Mouse (Mus musculus) liver, embryonic 16.5 days (tissue): ENCODE data around the gene Prmt3. TPM values are rescaled to one million over a fixed set of nuclear protein-coding genes. Genes with fewer than 3 reads are reported as not detected.

ENCODE experiments used
- ATAC-seq: fragments of 200-750 bp; cut with Nextera tagmentation; 2 replicates; pipeline ENCODE4 v1.8.0; 2017; ENCODE audit warnings: low read depth, mild to moderate bottlenecking, moderate number of reproducible peaks, moderate library complexity
- H3K27ac ChIP-seq: fragments of 300-500 bp; sonication (generic); 2 replicates; pipeline ENCODE4 v1.5.1; 2014; ENCODE audit warnings: mild to moderate bottlenecking, low read length
- H3K27me3 ChIP-seq: fragments of 300-500 bp; sonication (generic); 2 replicates; pipeline ENCODE4 v1.6.1; 2014; ENCODE audit warnings: low read depth, low read length, mixed read lengths; ENCODE audit not compliant: control insufficient read depth, insufficient read depth
- H3K36me3 ChIP-seq: fragments of 300-500 bp; sonication (generic); 2 replicates; pipeline ENCODE4 v1.6.1; 2014; ENCODE audit warnings: mild to moderate bottlenecking; ENCODE audit not compliant: control insufficient read depth, insufficient read depth
- H3K4me1 ChIP-seq: fragments of 300-500 bp; sonication (generic); 2 replicates; pipeline ENCODE4 v1.6.1; 2014; ENCODE audit warnings: low read depth, low read length, mixed read lengths; ENCODE audit not compliant: control insufficient read depth
- H3K4me2 ChIP-seq: fragments of 300-500 bp; sonication (generic); 2 replicates; pipeline ENCODE4 v1.6.1; 2014; ENCODE audit warnings: low read depth, low read length, mixed read lengths
- H3K4me3 ChIP-seq: fragments of 300-500 bp; sonication (generic); 2 replicates; pipeline ENCODE4 v1.5.1; 2014; ENCODE audit warnings: low read depth, mild to moderate bottlenecking, low read length
- H3K9ac ChIP-seq: fragments of 300-500 bp; sonication (generic); 2 replicates; pipeline ENCODE4 v1.6.1; 2014; ENCODE audit warnings: low read depth, low read length
- H3K9me3 ChIP-seq: fragments of 300-500 bp; sonication (generic); replicated peaks from 2 replicates; pipeline ENCODE4 v1.6.1; 2016; ENCODE audit warnings: low read length; ENCODE audit not compliant: control insufficient read depth
- WGBS: fragments of 180-500 bp; shearing (Covaris S2); extraction: QIAGEN DNeasy Blood & Tissue Kit; methylation state at CpG from one replicate; pipeline ENCODE4 v1.1.7; 2014; ENCODE audit not compliant: insufficient replicate concordance; 5-methylcytosine and 5-hydroxymethylcytosine counted together
- polyA plus RNA-seq: library from polyadenylated mRNA; unstranded; fragments of >200 nt; fragmentation: Nextera tagmentation; extraction: Ambion mirVana; gene quantifications from 2 replicates; pipeline ENCODE4 v1.2.1, GENCODE M21; 2015

Prmt3 gene
- polyA plus RNA-seq, 1 experiment from 2014 or later: 15.6 TPM

- Histone ChIP-seq H3K9ac (no peak overlapping the region), H3K36me3 (peaks cover 7% of the 10 kb centered on the region), H3K9me3 (no peaks in the 10 kb centered on the region), H3K4me2 (no peak overlapping the region), H3K27me3 (no peaks in the 10 kb centered on the region), H3K4me3 (no peak overlapping the region), H3K4me1 (no peaks in the 10 kb centered on the region), H3K27ac (no peak overlapping the region)
- WGBS: 83% methylated on average over 7 of the region's 7 CpGs
- no peak for ATAC-seq
Measured at GRCm38 (mm10) chr7:49785141-49785540, 7.0 kb downstream of the Prmt3 start.

DNA sequence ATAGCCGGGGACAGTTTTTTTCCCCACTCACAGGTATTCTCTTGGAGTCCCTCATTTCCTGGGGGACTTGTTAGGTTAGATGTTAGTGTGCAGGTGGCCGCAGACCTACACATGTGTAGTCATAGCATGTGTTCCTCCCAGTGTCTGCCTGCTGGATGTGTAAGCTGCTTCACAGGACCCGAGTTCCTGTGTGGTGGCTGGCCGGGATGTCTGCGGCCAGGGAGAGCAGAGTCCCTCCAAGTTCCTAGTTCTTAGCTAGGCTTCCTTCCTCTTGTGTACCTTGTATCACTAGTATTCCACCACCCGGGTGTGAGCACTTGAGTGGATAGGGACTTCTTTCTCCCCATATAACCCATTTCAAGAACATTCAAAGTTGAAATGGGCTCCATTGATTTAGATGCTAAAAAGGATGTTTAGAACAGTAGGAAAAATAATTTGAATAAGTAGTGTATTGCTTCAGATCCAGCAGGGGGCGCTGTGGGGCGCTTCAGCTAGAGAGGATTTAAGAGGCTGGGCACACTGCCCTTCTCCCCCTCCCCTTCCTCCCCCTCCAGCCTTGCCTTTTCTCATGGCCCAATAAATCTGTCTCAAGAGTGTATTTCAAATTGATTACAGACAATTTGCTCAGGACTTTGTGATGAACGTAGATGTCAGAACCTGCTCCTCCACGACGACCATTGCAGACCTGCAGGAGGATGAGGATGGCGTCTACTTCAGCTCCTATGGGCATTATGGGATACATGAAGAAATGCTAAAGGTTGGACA, 8.7 kb downstream of the Prmt3 start:
- 59% methylated on average over 12 of the region's 12 CpGs for WGBS
- no peak overlapping the region for H3K4me2 ChIP-seq
- no peak overlapping the region for H3K27ac ChIP-seq
- no peaks in the 10 kb centered on the region for H3K27me3 ChIP-seq
- no peaks in the 10 kb centered on the region for H3K4me1 ChIP-seq
- no peak for ATAC-seq
- H3K9me3 ChIP-seq: no peaks in the 10 kb centered on the region
- H3K9ac ChIP-seq: no peak overlapping the region
- no peak overlapping the region for H3K4me3 ChIP-seq
- H3K36me3 ChIP-seq: peaks cover 7% of the 10 kb centered on the region

DNA sequence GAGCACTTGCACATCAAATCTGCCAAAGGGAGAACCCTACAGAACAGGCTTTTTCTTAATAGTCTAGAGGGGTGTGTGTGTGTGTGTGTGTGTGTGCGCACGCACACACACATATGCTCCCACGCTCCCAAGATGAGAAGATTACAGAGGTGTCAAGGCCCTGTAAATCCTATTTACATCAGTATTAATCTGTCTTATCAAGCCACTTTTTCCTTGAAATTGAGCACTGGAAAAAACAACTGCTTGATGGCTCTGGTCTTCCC, 9.2 kb downstream of the Prmt3 start:
- WGBS: 85% methylated on average over 3 of the region's 3 CpGs
- Histone ChIP-seq H3K27ac (no peak overlapping the region), H3K36me3 (peaks cover 7% of the 10 kb centered on the region), H3K4me3 (no peak overlapping the region), H3K27me3 (no peaks in the 10 kb centered on the region), H3K9ac (no peak overlapping the region), H3K9me3 (no peaks in the 10 kb centered on the region), H3K4me1 (no peaks in the 10 kb centered on the region), H3K4me2 (no peak overlapping the region)
- ATAC-seq: no peak

GRCm38 (mm10) chr7:49794304-49794703, 16.2 kb downstream of the Prmt3 start:
- Histone ChIP-seq H3K4me3 (no peak overlapping the region), H3K9ac (no peak overlapping the region), H3K9me3 (no peaks in the 10 kb centered on the region), H3K4me2 (no peak overlapping the region), H3K36me3 (peaks cover 4% of the 10 kb centered on the region), H3K27ac (no peak overlapping the region), H3K4me1 (no peaks in the 10 kb centered on the region), H3K27me3 (no peaks in the 10 kb centered on the region)
- 66% methylated on average over 2 of the region's 2 CpGs for WGBS
- ATAC-seq: no peak

DNA sequence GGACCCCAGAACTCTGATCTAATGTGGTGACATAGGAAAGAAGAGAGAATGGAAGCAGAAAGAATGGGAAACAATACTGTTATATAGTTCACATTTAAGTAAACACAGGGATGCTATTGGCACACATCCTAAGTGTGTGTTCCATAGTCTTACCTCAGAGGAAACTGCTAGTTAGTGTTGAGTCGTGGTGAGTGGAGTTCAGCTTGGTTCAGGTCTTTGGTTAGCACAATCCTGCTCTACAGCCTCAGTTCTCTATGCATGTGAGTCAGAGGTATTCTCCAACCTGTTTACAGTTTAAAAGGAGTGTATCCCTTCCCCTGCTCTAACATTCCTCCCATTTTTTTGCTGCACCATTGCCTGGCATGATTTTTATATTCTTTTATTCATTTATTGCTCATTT, 19.0 kb downstream of the Prmt3 start:
- Histone ChIP-seq H3K36me3 (peaks cover 4% of the 10 kb centered on the region), H3K4me1 (no peaks in the 10 kb centered on the region), H3K27me3 (no peaks in the 10 kb centered on the region), H3K4me3 (no peak overlapping the region), H3K27ac (no peak overlapping the region), H3K4me2 (no peak overlapping the region), H3K9ac (no peak overlapping the region), H3K9me3 (no peaks in the 10 kb centered on the region)
- 43% methylated on average over 1 of the region's 1 CpGs for WGBS
- no peak for ATAC-seq

- peaks cover 4% of the 10 kb centered on the region for H3K4me1 ChIP-seq
- no peak for ATAC-seq
- H3K4me2 ChIP-seq: no peak overlapping the region
- no peak overlapping the region for H3K27ac ChIP-seq
- H3K9me3 ChIP-seq: no peaks in the 10 kb centered on the region
- 75% methylated on average over 6 of the region's 6 CpGs for WGBS
- peaks cover 7% of the 10 kb centered on the region for H3K36me3 ChIP-seq
- H3K9ac ChIP-seq: no peak overlapping the region
- no peaks in the 10 kb centered on the region for H3K27me3 ChIP-seq
- no peak overlapping the region for H3K4me3 ChIP-seq
Measured at GRCm38 (mm10) chr7:49803511-49803910, 25.4 kb downstream of the Prmt3 start.

DNA sequence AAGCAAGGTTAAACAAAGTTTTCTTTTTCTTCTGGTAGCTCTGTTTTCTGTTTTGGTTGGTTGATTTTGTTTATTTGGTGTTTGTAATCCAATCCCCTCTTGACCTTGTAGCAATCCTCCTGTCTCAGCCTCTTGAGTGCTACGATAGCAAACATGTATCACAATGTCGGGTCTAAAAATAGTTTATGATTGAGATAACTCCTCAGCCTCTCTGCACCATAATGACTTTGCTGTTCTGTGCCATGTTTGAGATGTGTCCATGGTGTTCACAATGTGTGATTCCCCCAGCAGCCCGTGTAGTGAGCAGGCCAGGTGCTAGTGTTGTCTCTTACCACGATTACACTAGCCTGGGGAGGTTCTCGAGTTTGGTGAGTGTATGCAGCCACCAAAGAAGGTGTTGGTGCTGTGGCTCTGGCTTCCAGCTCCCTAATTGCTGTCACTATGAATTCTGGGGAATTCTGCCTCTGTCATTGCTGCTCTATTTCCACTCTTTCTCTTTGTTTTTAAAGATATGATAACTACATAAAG, 26.6 kb downstream of the Prmt3 start:
- H3K9me3 ChIP-seq: no peaks in the 10 kb centered on the region
- no peaks in the 10 kb centered on the region for H3K27me3 ChIP-seq
- no peak for ATAC-seq
- peaks cover 4% of the 10 kb centered on the region for H3K4me1 ChIP-seq
- H3K36me3 ChIP-seq: peaks cover 9% of the 10 kb centered on the region
- WGBS: 30% methylated on average over 5 of the region's 5 CpGs
- H3K27ac ChIP-seq: no peak overlapping the region
- no peak overlapping the region for H3K4me3 ChIP-seq
- no peak overlapping the region for H3K4me2 ChIP-seq
- no peak overlapping the region for H3K9ac ChIP-seq

DNA sequence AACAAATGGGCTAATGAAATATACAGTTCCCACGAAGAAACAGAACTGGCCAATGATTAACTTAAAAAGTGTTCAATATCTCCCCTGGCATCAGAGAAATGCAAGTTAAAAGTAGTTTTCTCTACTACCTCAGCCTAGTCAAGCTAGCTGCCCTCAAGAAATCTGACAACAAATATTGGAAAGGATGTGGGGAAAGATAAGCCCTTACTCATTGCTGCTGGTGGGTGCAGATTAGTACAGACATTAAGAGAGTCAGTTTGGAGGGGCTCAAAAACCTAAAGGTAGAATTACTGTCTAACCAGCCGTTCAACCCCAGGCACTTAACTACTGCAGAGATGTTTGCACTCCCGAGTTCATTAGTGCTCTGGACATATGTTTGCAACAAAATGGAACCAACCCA, 27.5 kb downstream of the Prmt3 start:
- Histone ChIP-seq H3K9me3 (no peaks in the 10 kb centered on the region), H3K36me3 (peaks cover 9% of the 10 kb centered on the region), H3K9ac (no peak overlapping the region), H3K4me2 (no peak overlapping the region), H3K27me3 (no peaks in the 10 kb centered on the region), H3K27ac (no peak overlapping the region), H3K4me1 (peaks cover 4% of the 10 kb centered on the region), H3K4me3 (no peak overlapping the region)
- 16% methylated on average over 3 of the region's 3 CpGs for WGBS
- ATAC-seq: no peak; the same call in 1 of the 2 replicates

DNA sequence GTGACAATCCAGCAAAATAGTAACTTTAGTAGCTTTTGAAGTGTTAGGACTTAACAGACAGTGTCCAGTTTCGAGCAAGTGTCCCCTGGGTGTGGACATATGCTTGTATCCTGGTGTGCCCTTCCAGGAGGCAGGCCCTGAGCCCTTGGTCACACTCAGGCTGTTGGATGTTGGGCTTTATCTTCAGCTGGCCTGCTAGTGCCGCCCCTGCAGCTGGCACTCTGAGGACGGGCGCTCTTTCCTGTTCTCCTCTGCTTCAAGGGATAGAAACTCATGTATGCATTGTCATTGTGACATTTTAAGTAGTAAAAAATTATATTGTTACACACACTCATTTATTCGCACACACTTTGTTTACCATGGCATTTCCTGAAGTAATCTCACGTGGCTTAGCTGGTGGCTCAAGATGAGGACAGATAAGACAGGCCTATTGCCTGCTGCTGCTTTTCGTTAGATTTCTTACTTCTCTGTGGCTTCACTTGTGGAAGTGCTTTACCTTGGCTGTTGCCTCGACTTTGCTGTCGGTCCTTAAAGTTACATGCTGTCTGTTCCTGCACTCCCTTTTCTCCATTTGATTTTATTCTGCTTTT, 29.0 kb downstream of the Prmt3 start:
- Histone ChIP-seq H3K4me2 (no peak overlapping the region), H3K36me3 (peaks cover 9% of the 10 kb centered on the region), H3K4me1 (peaks cover 4% of the 10 kb centered on the region), H3K27me3 (no peaks in the 10 kb centered on the region), H3K9me3 (no peaks in the 10 kb centered on the region), H3K9ac (no peak overlapping the region), H3K4me3 (no peak overlapping the region), H3K27ac (no peak overlapping the region)
- no peak for ATAC-seq
- WGBS: 34% methylated on average over 9 of the region's 9 CpGs
